In the genomic region with DNA sequence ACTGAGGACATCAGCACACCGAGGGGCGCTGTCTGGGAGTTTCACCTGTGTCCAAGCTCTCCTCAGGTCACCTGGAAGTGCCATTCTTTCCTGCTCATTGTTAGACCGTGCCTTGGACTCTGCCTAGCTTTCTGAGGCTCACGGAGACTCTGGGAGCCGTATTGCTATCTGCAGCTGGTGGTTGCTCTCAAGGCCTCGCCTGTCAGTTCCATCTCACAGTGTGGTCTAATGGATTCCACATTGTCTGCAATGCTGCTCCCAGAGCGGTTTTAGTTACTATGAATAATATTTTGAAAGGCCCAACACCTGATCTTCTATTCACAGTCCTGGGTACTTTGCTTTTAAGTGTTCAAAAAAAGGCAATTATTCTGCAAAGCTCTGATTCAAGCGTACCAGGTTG, we compare ENCODE assay signal across 16 mouse cellular contexts.
DNase-seq lines count a peak whose midpoint lies in the region; ATAC-seq lines count a peak whose summit lies in the region.
"Had no signal": no experiment of that assay in that cellular context is flagged by ENCODE, and none has a peak within 500 bp of the region (broad histone marks: within the 10 kb centered on the region; RNA-seq: fewer than 3 reads in every experiment).

No protein-coding gene starts in this region.

- H3K27me3 ChIP-seq in hindbrain, embryonic 11.5 days (ENCODE audit: control insufficient read depth, insufficient read depth, low read length): no peaks in the 10 kb centered on the region
- H3K27me3 ChIP-seq in hindbrain, embryonic 12.5 days: no peaks in the 10 kb centered on the region
- no peaks in the 10 kb centered on the region for H3K27me3 ChIP-seq in embryonic facial prominence, embryonic 14.5 days (replicated peaks; ENCODE audit: control insufficient read depth, insufficient read depth, low read length)
- H3K27me3 ChIP-seq: forebrain, embryonic 15.5 days; megakaryocyte, embryonic 14.5 days had no signal

- no peak overlapping the region for H3K27ac ChIP-seq in hindbrain, embryonic 11.5 days (ENCODE audit: low read depth, low read length)
- no peak overlapping the region for H3K27ac ChIP-seq in hindbrain, embryonic 12.5 days
- no peak overlapping the region for H3K27ac ChIP-seq in embryonic facial prominence, embryonic 14.5 days (replicated peaks; ENCODE audit: low read depth, low read length)
- H3K27ac ChIP-seq: forebrain, embryonic 15.5 days; layer of hippocampus, adult 2 months; left cerebral cortex, adult 2 months had no signal

- WGBS in hindbrain, embryonic 11.5 days: 55% methylated on average over 8 of the region's 8 CpGs
- whole genome bisulfite sequencing in hindbrain, embryonic 12.5 days: 57% methylated on average over 8 of the region's 8 CpGs
- WGBS in embryonic facial prominence, embryonic 14.5 days: 24% methylated on average over 8 of the region's 8 CpGs

- no peak overlapping the region for H3K4me2 ChIP-seq in hindbrain, embryonic 11.5 days (replicated peaks; ENCODE audit: low read depth, low read length)
- H3K4me2 ChIP-seq in hindbrain, embryonic 12.5 days (replicated peaks): no peak overlapping the region
- no peak overlapping the region for H3K4me2 ChIP-seq in embryonic facial prominence, embryonic 14.5 days (ENCODE audit: low read depth, low read length)
- H3K4me2 ChIP-seq: forebrain, embryonic 15.5 days had no signal

- H3K9ac ChIP-seq in hindbrain, embryonic 11.5 days (ENCODE audit: low read depth, low read length): no peak overlapping the region
- H3K9ac ChIP-seq in hindbrain, embryonic 12.5 days: no peak overlapping the region
- H3K9ac ChIP-seq in embryonic facial prominence, embryonic 14.5 days (ENCODE audit: low read depth, low read length): no peak overlapping the region
- H3K9ac ChIP-seq: forebrain, embryonic 15.5 days had no signal

- DNase-seq in hindbrain, embryonic 11.5 days (ENCODE audit: low spot score): peak; percentile 8
- peak; percentile 43 for DNase-seq in ovary, adult 18-20 months (ENCODE audit: low spot score)
- no peak for DNase-seq in ovary, postnatal 10 days (ENCODE audit: low spot score)
- DNase-seq in embryonic facial prominence, embryonic 14.5 days (ENCODE audit: low spot score): peak; percentile 67
- peak; percentile 18 for DNase-seq in skeletal muscle tissue, adult 2 months (ENCODE audit: low read depth, low spot score)
- DNase-seq: cerebellum, adult 8-10 months; liver; lung, adult 2 months; right cerebral cortex, postnatal 14 days had no signal

- no peaks in the 10 kb centered on the region for H3K4me1 ChIP-seq in hindbrain, embryonic 11.5 days (replicated peaks; ENCODE audit: control insufficient read depth, insufficient read depth, low read length)
- H3K4me1 ChIP-seq in hindbrain, embryonic 12.5 days: no peaks in the 10 kb centered on the region
- H3K4me1 ChIP-seq in embryonic facial prominence, embryonic 14.5 days (ENCODE audit: control insufficient read depth, insufficient read depth, low read length): peaks cover 14% of the 10 kb centered on the region; the same call in 1 of the 2 replicates
- H3K4me1 ChIP-seq: forebrain, embryonic 15.5 days; megakaryocyte, embryonic 14.5 days had no signal

- no peak overlapping the region for H3K4me3 ChIP-seq in hindbrain, embryonic 11.5 days (ENCODE audit: low read depth, low read length)
- H3K4me3 ChIP-seq in hindbrain, embryonic 12.5 days: no peak overlapping the region
- H3K4me3 ChIP-seq in embryonic facial prominence, embryonic 14.5 days (ENCODE audit: low read depth, low read length): no peak overlapping the region
- H3K4me3 ChIP-seq: forebrain, embryonic 15.5 days; layer of hippocampus, adult 2 months; left cerebral cortex, adult 2 months; megakaryocyte, embryonic 14.5 days had no signal

- no peaks in the 10 kb centered on the region for H3K9me3 ChIP-seq in hindbrain, embryonic 11.5 days (ENCODE audit: control insufficient read depth, low read length)
- no peaks in the 10 kb centered on the region for H3K9me3 ChIP-seq in hindbrain, embryonic 12.5 days (replicated peaks)
- no peaks in the 10 kb centered on the region for H3K9me3 ChIP-seq in embryonic facial prominence, embryonic 14.5 days (ENCODE audit: control insufficient read depth, low read length)
- H3K9me3 ChIP-seq: forebrain, embryonic 15.5 days; megakaryocyte, embryonic 14.5 days had no signal

- no peaks in the 10 kb centered on the region for H3K36me3 ChIP-seq in hindbrain, embryonic 11.5 days (ENCODE audit: control insufficient read depth, insufficient read depth, low read length)
- H3K36me3 ChIP-seq in hindbrain, embryonic 12.5 days: no peaks in the 10 kb centered on the region
- H3K36me3 ChIP-seq in embryonic facial prominence, embryonic 14.5 days (ENCODE audit: control insufficient read depth, insufficient read depth, low read length): no peaks in the 10 kb centered on the region
- H3K36me3 ChIP-seq: forebrain, embryonic 15.5 days had no signal

- ATAC-seq in hindbrain, embryonic 11.5 days (ENCODE audit: low FRiP score): peak; percentile 28
- ATAC-seq in hindbrain, embryonic 12.5 days (ENCODE audit: low FRiP score): no peak
- peak; percentile 68 for ATAC-seq in embryonic facial prominence, embryonic 14.5 days (ENCODE audit: low read depth)
- ATAC-seq in CD4-positive, CD25-positive, alpha-beta regulatory T cell, adult 4 months: no peak
- ATAC-seq: forebrain, embryonic 15.5 days; hindbrain, embryonic 16.5 days had no signal

Comparison
In these comparisons a context has a peak if more than half of its experiments do, and no peak if none do; other contexts are left out.
1. ATAC-seq: peak in hindbrain, embryonic 11.5 days (single experiment) and embryonic facial prominence, embryonic 14.5 days (single experiment); none in hindbrain, embryonic 12.5 days (single experiment) and CD4-positive, CD25-positive, alpha-beta regulatory T cell, adult 4 months (single experiment).